Mouse (Mus musculus): Measurements from ENCODE around the gene Nop2. TPM values are rescaled to one million over a fixed set of nuclear protein-coding genes. Genes with fewer than 3 reads are reported as not detected.

Nop2 gene
- polyA plus RNA-seq (2015; fragmentation: Nextera tagmentation; extraction: Ambion mirVana), result 47.7 and 49.7 TPM in 2 replicates

GRCm38 (mm10) chr6:125131302-125132156 is at the start of gene Nop2:
Gene Nop2 (plus strand): TSS chr6:125131909.
- Histone ChIP-seq H3K9ac (peak within 1 kb of the TSS; percentile 68), H3K36me3 (peaks cover 68% of the 10 kb centered on the region), H3K27me3 (no peaks in the 10 kb centered on the region), H3K9me3 (no peaks in the 10 kb centered on the region), H3K4me3 (peak within 1 kb of the TSS; percentile 66), H3K4me1 (replicated peaks) (peaks cover 20% of the 10 kb centered on the region), H3K4me2 (peak within 1 kb of the TSS; percentile 88), H3K27ac (replicated peaks) (peak within 1 kb of the TSS; percentile 92)
- ATAC-seq (ENCODE audit: low FRiP score, low read depth), result peak; percentile 96
- under 1% methylated on average over 66 of the region's 66 CpGs for WGBS

DNA sequence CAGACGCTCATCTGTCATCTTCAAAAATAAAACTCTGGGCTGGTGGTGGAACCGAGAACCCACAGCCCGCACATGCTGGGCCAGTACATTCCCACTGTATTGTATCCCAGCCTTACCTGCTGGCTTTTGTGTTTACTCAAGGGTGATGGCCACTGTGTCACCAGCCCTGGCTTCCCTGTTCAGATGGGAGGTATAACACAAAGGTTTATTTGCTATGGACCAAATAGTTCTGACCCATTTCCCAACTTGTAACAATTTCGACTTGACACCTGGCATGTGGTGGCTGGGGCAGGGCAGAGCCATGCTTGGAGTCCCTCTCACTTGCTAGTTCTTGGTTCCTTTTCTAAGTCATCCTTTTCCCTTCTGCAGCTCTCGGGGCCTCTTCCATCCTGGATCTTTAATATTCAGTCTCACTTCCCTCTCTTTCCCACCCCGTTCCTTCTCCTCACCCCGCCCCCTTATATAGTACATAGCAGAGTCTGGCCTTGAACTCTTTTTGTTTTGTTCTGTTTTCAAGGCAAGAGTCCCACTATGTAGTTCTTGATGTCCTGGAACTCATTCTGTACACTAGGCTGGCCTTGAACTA is 48.8 kb upstream of the Nop2 start:
- WGBS, result 86% methylated on average over 7 of the region's 7 CpGs
- H3K9me3 ChIP-seq, result no peaks in the 10 kb centered on the region
- H3K4me3 ChIP-seq, result no peak overlapping the region
- no peaks in the 10 kb centered on the region for H3K36me3 ChIP-seq
- H3K27ac ChIP-seq (replicated peaks), result no peak overlapping the region
- H3K9ac ChIP-seq, result no peak overlapping the region
- ATAC-seq (ENCODE audit: low FRiP score, low read depth), result no peak
- H3K4me2 ChIP-seq, result no peak overlapping the region
- H3K4me1 ChIP-seq (replicated peaks), result peaks cover 9% of the 10 kb centered on the region
- H3K27me3 ChIP-seq, result no peaks in the 10 kb centered on the region

DNA sequence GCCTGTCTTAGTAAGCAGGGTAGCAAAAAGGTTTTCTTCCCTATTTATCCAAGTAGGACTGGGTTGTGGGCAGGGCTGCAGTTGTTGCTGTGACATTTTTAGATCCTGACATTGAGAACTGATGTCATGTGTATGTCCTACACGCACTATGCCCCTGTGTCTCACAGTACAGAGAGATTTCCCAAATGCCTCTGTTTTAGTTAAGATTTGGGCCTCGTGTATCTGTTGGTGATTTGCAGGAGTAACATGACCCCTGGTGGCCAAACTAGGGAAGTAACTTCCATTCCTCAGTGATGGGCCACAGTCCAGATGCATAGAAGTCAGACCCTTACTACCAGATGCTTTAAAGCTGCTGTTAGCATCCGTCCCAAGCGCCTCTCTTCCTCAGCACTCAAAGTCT is 47.3 kb upstream of the Nop2 start:
- H3K9ac ChIP-seq, result no peak overlapping the region
- 4% methylated on average over 4 of the region's 4 CpGs for WGBS
- H3K27me3 ChIP-seq, result no peaks in the 10 kb centered on the region
- no peaks in the 10 kb centered on the region for H3K9me3 ChIP-seq
- no peak overlapping the region for H3K4me2 ChIP-seq
- no peaks in the 10 kb centered on the region for H3K36me3 ChIP-seq
- ATAC-seq (ENCODE audit: low FRiP score, low read depth), result peak; percentile 13
- H3K4me3 ChIP-seq, result no peak overlapping the region
- peaks cover 23% of the 10 kb centered on the region for H3K4me1 ChIP-seq (replicated peaks)
- no peak overlapping the region for H3K27ac ChIP-seq (replicated peaks)

DNA sequence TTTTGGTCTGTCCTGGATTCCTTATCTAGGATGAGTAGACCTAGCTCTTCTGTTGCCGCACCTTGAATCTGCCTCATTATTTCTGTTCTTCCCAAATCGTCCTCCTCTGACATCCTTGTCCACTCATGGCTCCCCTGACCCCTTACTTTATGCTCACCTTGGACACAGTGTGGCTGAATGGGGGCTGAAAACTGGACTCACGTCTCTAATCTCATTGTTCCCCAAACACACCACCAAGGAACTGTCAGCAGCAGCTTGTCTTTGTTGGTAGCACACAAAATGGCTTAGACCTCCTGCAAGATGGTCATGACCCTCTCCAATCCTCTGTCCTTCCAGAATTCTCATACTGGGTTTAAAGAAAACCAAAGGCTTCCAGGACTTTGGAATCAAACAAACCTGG is 43.8 kb upstream of the Nop2 start:
- ATAC-seq (ENCODE audit: low FRiP score, low read depth), result no peak
- H3K4me1 ChIP-seq (replicated peaks), result peaks cover 28% of the 10 kb centered on the region
- no peak overlapping the region for H3K4me2 ChIP-seq
- no peak overlapping the region for H3K4me3 ChIP-seq
- no peaks in the 10 kb centered on the region for H3K9me3 ChIP-seq
- WGBS, result 78% methylated on average over 3 of the region's 3 CpGs
- no peaks in the 10 kb centered on the region for H3K36me3 ChIP-seq
- H3K27me3 ChIP-seq, result no peaks in the 10 kb centered on the region
- H3K27ac ChIP-seq (replicated peaks), result peak overlapping the region; percentile 93
- H3K9ac ChIP-seq, result no peak overlapping the region

- peak; percentile 88 for ATAC-seq (ENCODE audit: low FRiP score, low read depth)
- Histone ChIP-seq H3K27me3 (no peaks in the 10 kb centered on the region), H3K4me3 (0 out of 2 replicates have a peak overlapping the region, but pooled peaks have one; percentile 1), H3K27ac (replicated peaks) (peak overlapping the region; percentile 93), H3K9me3 (no peaks in the 10 kb centered on the region), H3K9ac (peak overlapping the region; percentile 23), H3K4me1 (replicated peaks) (peaks cover 28% of the 10 kb centered on the region), H3K36me3 (no peaks in the 10 kb centered on the region), H3K4me2 (peak overlapping the region; percentile 54)
- 2% methylated on average over 20 of the region's 20 CpGs for whole genome bisulfite sequencing
These were observed 43.0 kb upstream of the Nop2 start for GRCm38 (mm10) chr6:125088561-125089321.

GRCm38 (mm10) chr6:125089521-125090321 is 42.0 kb upstream of the Nop2 start:
- H3K9me3 ChIP-seq, result no peaks in the 10 kb centered on the region
- peak overlapping the region; percentile 23 for H3K4me3 ChIP-seq
- ATAC-seq (ENCODE audit: low FRiP score, low read depth), result peak; percentile 76
- H3K9ac ChIP-seq, result peak overlapping the region; percentile 37; the same call in 1 of the 2 replicates
- no peaks in the 10 kb centered on the region for H3K27me3 ChIP-seq
- no peaks in the 10 kb centered on the region for H3K36me3 ChIP-seq
- WGBS, result 2% methylated on average over 15 of the region's 15 CpGs
- H3K27ac ChIP-seq (replicated peaks), result peak overlapping the region; percentile 93
- peak overlapping the region; percentile 54 for H3K4me2 ChIP-seq
- H3K4me1 ChIP-seq (replicated peaks), result peaks cover 28% of the 10 kb centered on the region

- H3K27me3 ChIP-seq, result no peaks in the 10 kb centered on the region
- H3K4me2 ChIP-seq, result peak overlapping the region; percentile 54
- no peak for ATAC-seq (ENCODE audit: low FRiP score, low read depth)
- WGBS, result 44% methylated on average over 10 of the region's 10 CpGs
- H3K9me3 ChIP-seq, result no peaks in the 10 kb centered on the region
- no peaks in the 10 kb centered on the region for H3K36me3 ChIP-seq
- H3K4me3 ChIP-seq, result 0 out of 2 replicates have a peak overlapping the region, but pooled peaks have one; percentile 1
- H3K9ac ChIP-seq, result peak overlapping the region; percentile 37; the same call in 1 of the 2 replicates
- H3K4me1 ChIP-seq (replicated peaks), result peaks cover 33% of the 10 kb centered on the region
- peak overlapping the region; percentile 93 for H3K27ac ChIP-seq (replicated peaks)
These were observed 41.2 kb upstream of the Nop2 start for GRCm38 (mm10) chr6:125090341-125091085.

DNA sequence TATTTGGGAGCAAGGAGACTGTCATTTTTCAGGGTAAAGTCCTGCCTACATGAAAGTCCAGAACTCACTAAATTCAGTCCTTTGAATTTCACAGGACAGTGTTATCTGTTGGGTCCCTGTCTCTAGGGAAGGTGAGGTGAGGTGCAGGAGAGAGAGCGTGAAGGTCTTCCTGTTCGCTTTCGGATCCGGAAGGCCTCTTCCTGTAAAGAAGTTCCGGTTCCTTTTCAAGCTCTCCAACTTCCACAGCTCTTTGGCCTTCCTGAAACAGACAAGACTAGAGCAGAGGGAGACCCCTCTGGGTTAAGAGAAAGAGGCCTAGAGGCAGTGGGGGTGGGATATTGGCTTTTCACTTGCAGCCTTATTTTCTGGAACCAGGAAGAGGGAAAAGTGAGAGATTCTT is 39.3 kb upstream of the Nop2 start:
- Histone ChIP-seq H3K4me2 (no peak overlapping the region), H3K4me1 (replicated peaks) (peaks cover 37% of the 10 kb centered on the region), H3K27me3 (no peaks in the 10 kb centered on the region), H3K9me3 (no peaks in the 10 kb centered on the region), H3K9ac (no peak overlapping the region), H3K36me3 (no peaks in the 10 kb centered on the region), H3K4me3 (no peak overlapping the region), H3K27ac (replicated peaks) (no peak overlapping the region)
- no peak for ATAC-seq (ENCODE audit: low FRiP score, low read depth)
- 88% methylated on average over 5 of the region's 5 CpGs for WGBS

DNA sequence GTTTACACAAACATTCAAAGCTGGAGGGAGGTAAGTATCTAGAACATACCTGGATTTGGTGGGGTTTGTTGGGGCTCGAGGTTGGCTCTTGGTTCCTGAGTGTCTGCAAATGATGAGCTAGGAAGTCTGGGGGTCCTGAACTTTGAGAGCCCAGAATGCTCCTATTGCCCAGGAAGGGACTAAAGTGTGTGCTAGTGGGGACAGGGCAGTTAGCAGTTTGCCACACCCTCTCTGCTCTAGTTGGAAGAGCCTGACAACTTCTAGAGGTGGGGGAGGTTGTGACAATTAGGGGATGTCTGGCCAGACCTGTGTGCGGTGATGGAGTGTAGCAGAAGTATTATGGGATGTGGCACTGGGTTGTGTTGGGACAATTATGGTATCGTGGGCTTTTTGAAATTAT is 36.9 kb upstream of the Nop2 start:
- H3K4me2 ChIP-seq, result no peak overlapping the region
- no peaks in the 10 kb centered on the region for H3K27me3 ChIP-seq
- H3K36me3 ChIP-seq, result peaks cover 1% of the 10 kb centered on the region; the same call in 1 of the 2 replicates
- no peaks in the 10 kb centered on the region for H3K9me3 ChIP-seq
- 53% methylated on average over 3 of the region's 3 CpGs for whole genome bisulfite sequencing
- H3K4me3 ChIP-seq, result no peak overlapping the region
- no peak overlapping the region for H3K9ac ChIP-seq
- no peak; the same call in 1 of the 2 replicates for ATAC-seq (ENCODE audit: low FRiP score, low read depth)
- peak overlapping the region; percentile 93 for H3K27ac ChIP-seq (replicated peaks)
- peaks cover 44% of the 10 kb centered on the region for H3K4me1 ChIP-seq (replicated peaks)

GRCm38 (mm10) chr6:125095391-125096278 is 36.1 kb upstream of the Nop2 start, which contains the start of gene Chd4:
Gene Chd4 (plus strand): TSS chr6:125095981.
- Histone ChIP-seq H3K9me3 (no peaks in the 10 kb centered on the region), H3K4me2 (peak within 1 kb of the TSS; percentile 89), H3K27ac (replicated peaks) (peak within 1 kb of the TSS; percentile 93), H3K27me3 (no peaks in the 10 kb centered on the region), H3K36me3 (peaks cover 9% of the 10 kb centered on the region), H3K4me3 (peak within 1 kb of the TSS; percentile 86), H3K9ac (peak within 1 kb of the TSS; percentile 92), H3K4me1 (replicated peaks) (peaks cover 44% of the 10 kb centered on the region)
- ATAC-seq (ENCODE audit: low FRiP score, low read depth), result peak; percentile 83
- 1% methylated on average over 45 of the region's 45 CpGs for WGBS

Measured in hindbrain, embryonic 15.5 days (tissue).